15 mouse cellular contexts compared by ENCODE assay signal in genomic region chr13:37436267-37437013, GRCm38 (mm10).
"Had no signal": no experiment of that assay in that cellular context is flagged by ENCODE, and none has a peak within 500 bp of the region (broad histone marks: within the 10 kb centered on the region; RNA-seq: fewer than 3 reads in every experiment).

No protein-coding gene starts in this region.

- H3K4me1 ChIP-seq: midbrain, embryonic 12.5 days had no signal

- DNase-seq: kidney, postnatal 4 days; lung, embryonic 14.5 days; lung, postnatal 14 days; right cerebral cortex, adult 18-20 months; right cerebral cortex, postnatal 25 days; thymus, adult 18-20 months; thymus, postnatal 14 days had no signal

- H3K27me3 ChIP-seq: megakaryocyte, embryonic 14.5 days had no signal

- H3K27ac ChIP-seq: kidney, postnatal 0 days; layer of hippocampus, adult 2 months; liver, embryonic 15.5 days; macrophage; midbrain, embryonic 12.5 days; stomach, postnatal 0 days had no signal

- H3K36me3 ChIP-seq: liver, embryonic 15.5 days; midbrain, embryonic 12.5 days had no signal

- H3K9ac ChIP-seq: liver, embryonic 15.5 days; lung, embryonic 14.5 days; midbrain, embryonic 12.5 days had no signal

- H3K9me3 ChIP-seq: liver, embryonic 15.5 days; megakaryocyte, embryonic 14.5 days; midbrain, embryonic 12.5 days had no signal

- H3K4me2 ChIP-seq: liver, embryonic 11.5 days; liver, embryonic 15.5 days; lung, embryonic 14.5 days; midbrain, embryonic 12.5 days had no signal

- H3K4me3 ChIP-seq: layer of hippocampus, adult 2 months; liver, embryonic 15.5 days; megakaryocyte, embryonic 14.5 days; midbrain, embryonic 12.5 days had no signal
